Mouse (Mus musculus): ENCODE measurements around the gene Ugt1a7c.

Ugt1a7c gene

GRCm38 (mm10) chr1:88261706-88262105 lies 166.8 kb downstream of the Ugt1a7c start:
- no peak for DNase-seq (ENCODE audit: low spot score)

DNA sequence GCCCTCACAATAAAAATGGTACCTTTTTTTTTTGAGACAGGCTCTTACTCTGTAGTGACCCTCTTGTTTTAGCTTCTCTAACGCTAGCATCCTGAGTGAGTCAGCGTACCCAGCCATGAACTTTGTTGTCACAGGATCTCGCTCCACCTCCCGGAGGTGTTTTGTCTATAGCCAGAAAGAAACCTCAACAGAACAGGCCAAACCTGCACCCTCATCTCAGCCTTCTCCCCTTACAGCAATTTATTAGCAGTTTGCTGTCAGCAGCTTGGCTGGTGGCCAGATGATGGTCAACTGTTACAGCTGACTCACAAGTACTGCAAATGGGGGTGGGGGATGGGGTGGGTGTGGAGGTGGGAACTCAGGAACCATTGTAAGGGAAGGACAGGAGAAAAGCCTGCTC lies 167.4 kb downstream of the Ugt1a7c start:
- DNase-seq (ENCODE audit: low spot score) = no peak

DNA sequence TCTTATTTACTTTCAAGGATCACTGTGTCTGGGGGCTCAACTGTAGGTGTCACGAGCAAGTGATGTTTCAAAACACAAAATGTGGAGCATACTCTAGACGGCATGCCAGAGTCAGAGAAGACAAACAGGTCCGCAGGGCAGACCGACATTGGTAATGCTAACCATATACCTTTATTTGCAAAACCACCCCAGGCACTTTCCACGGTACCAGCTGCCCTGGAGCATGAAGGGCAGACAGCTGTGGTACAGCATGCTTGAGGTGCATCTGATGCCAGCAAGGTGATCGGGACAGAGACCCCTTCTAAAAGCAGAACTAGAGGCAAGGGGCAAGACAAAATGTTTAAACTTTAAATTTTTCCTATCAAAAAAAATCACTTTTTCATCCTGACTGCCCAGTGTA lies 168.1 kb downstream of the Ugt1a7c start:
- DNase-seq (ENCODE audit: low spot score) = no peak

DNA sequence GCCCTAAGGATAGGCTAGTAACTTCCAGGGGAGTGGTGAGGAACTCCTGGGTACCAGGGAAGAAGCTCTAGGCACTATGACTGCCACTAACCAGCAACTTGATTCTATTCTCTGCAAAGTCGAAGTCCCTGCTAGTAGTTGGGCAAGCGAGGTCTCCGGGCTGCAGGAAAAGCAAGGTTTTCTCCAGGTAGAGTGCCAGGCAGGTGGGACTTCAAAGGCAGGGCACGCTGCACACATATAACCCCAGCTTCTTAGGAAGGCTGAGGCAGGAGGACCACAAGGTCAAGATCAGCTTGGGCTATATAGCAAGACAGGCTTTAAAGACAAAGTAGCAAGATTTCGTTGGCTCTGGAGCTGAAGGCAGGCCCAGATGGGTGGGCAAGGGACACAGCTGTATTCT lies 168.9 kb downstream of the Ugt1a7c start:
- no peak for DNase-seq (ENCODE audit: low spot score)

DNA sequence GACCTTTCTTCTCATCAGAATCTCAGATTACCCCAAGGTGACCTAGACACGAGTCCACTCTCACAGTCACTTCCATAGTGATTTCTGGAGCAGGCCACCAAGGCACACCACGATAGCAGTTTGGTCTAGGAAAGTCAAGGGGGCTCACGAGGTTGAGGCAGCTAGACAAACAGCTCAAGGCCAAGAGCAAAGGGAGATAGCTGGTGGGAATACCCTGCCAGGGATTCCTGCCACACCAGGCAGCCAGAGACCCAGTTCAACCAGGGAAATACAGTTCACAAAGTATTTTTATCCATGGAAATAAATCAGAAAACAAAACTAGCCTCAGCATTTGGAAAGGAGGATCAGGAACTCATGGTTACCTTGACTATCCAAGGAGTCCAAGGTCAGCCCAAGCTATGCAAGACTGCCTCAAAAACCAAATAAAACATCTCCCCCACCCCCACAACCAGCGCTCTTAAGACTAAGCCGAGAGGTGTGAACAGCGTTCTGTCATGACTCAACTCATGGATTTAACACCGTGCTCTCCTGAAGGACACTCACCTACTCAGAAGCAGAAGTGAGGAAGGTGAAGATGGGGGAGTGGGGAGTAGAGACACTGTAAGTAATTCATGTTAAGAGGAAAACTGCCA lies 169.5 kb downstream of the Ugt1a7c start:
- DNase-seq (ENCODE audit: low spot score) = no peak

GRCm38 (mm10) chr1:88264869-88265240 lies 170.0 kb downstream of the Ugt1a7c start:
- no peak for DNase-seq (ENCODE audit: low spot score)

- no peak for DNase-seq (ENCODE audit: low spot score)
These were observed 171.3 kb downstream of the Ugt1a7c start for GRCm38 (mm10) chr1:88266123-88266522.

DNA sequence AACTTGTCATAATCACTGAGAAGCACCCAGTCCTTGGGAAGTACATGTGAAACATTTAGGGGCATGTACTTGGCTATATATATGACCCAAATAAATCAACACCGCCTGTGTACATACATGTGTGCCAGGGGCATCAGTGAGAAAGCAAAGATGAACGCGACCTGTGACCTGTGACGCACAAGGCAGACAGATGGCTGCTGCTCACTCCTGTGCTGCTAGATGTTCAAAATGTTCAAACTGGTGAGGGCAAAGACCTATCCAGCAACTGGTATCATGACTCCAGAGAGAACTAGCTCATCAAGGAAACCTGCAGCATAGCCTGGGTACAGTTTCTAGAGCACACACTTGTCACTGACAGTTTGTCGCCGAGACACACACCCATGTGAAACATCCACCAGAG lies 172.6 kb downstream of the Ugt1a7c start:
- DNase-seq (ENCODE audit: low spot score) = no peak

- DNase-seq (ENCODE audit: low spot score) = no peak
These were observed 173.2 kb downstream of the Ugt1a7c start for GRCm38 (mm10) chr1:88268070-88268469.
